ENCODE assay signal across 24 mouse cellular contexts in the genomic region with DNA sequence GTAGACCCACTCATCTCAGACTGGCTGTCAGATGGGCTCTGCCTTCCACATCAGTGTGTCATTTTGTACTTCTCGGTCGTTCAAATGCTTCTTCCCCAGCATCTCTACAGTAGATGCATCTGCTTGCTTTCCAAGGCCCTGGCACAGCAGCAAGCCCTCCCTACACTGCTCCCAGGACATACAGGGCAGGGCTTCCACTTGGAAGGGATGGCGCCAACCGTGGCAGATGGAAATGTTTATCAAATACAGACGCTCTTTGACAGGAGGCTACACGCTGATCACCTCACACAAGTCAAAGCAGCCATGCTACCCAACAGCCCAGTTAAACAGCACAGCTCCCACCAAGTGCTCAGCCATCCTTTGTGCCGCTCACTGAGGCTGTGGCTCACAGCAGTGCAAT. TPM values are rescaled to one million over a fixed set of nuclear protein-coding genes. Genes with fewer than 3 reads are reported as not detected.
A peak's percentile ranks its signal among the peaks of the same experiment; 100 is the strongest.
DNase-seq lines count a peak whose midpoint lies in the region; ATAC-seq and TF ChIP-seq lines count a peak whose summit lies in the region.
"Had no signal": no experiment of that assay in that cellular context is flagged by ENCODE, and none has a peak within 500 bp of the region (broad histone marks: within the 10 kb centered on the region; RNA-seq: fewer than 3 reads in every experiment).

No protein-coding gene starts in this region.

- H3K9ac ChIP-seq in forebrain, embryonic 13.5 days = no peak overlapping the region
- H3K9ac ChIP-seq in ES-Bruce4 (ENCODE audit: low read depth, poor library complexity, severe bottlenecking) = no peak overlapping the region
- H3K9ac ChIP-seq in liver, postnatal 0 days (replicated peaks) = no peak overlapping the region
- no peak overlapping the region for H3K9ac ChIP-seq in kidney, embryonic 15.5 days
- H3K9ac ChIP-seq: embryonic facial prominence, embryonic 12.5 days; heart, embryonic 13.5 days; hindbrain, embryonic 13.5 days; limb, embryonic 13.5 days; liver, embryonic 12.5 days; lung, embryonic 14.5 days; midbrain, embryonic 12.5 days; neural tube, embryonic 15.5 days had no signal

- 82% methylated on average over 7 of the region's 7 CpGs for WGBS in forebrain, embryonic 13.5 days
- WGBS in forebrain, embryonic 10.5 days = 91% methylated on average over 7 of the region's 7 CpGs
- WGBS in liver, postnatal 0 days (ENCODE audit: insufficient replicate concordance) = 88% methylated on average over 7 of the region's 7 CpGs
- 88% methylated on average over 7 of the region's 7 CpGs for WGBS in kidney, embryonic 15.5 days

- no peak for TF ChIP-seq POLR2A in ES-Bruce4 (IDR thresholded peaks at IDR 0.05; ENCODE audit: insufficient read depth, low read length)

- H3K4me2 ChIP-seq in forebrain, embryonic 13.5 days = no peak overlapping the region
- no peak overlapping the region for H3K4me2 ChIP-seq in liver, postnatal 0 days (ENCODE audit: low read depth, low read length)
- no peak overlapping the region for H3K4me2 ChIP-seq in kidney, embryonic 15.5 days
- H3K4me2 ChIP-seq: embryonic facial prominence, embryonic 12.5 days; heart, embryonic 13.5 days; hindbrain, embryonic 13.5 days; limb, embryonic 13.5 days; liver, embryonic 12.5 days; lung, embryonic 14.5 days; midbrain, embryonic 12.5 days; neural tube, embryonic 15.5 days had no signal

- no peak overlapping the region for H3K4me3 ChIP-seq in forebrain, embryonic 13.5 days
- H3K4me3 ChIP-seq in forebrain, embryonic 10.5 days = no peak overlapping the region
- no peak overlapping the region for H3K4me3 ChIP-seq in ES-Bruce4 (ENCODE audit: low read depth, low read length)
- H3K4me3 ChIP-seq in liver, postnatal 0 days (ENCODE audit: low read depth, low read length) = no peak overlapping the region
- no peak overlapping the region for H3K4me3 ChIP-seq in kidney, embryonic 15.5 days (replicated peaks)
- H3K4me3 ChIP-seq: embryonic facial prominence, embryonic 12.5 days; heart, adult 2 months; heart, embryonic 13.5 days; hindbrain, embryonic 13.5 days; limb, embryonic 13.5 days; liver, embryonic 12.5 days; midbrain, embryonic 12.5 days; neural tube, embryonic 15.5 days had no signal

- no peak for TF ChIP-seq CTCF in ES-Bruce4 (IDR thresholded peaks at IDR 0.05; ENCODE audit: low read depth, low read length)
- TF ChIP-seq CTCF in liver, postnatal 0 days (IDR thresholded peaks at IDR 0.05; ENCODE audit: low read depth) = no peak

- DNase-seq in forebrain, embryonic 10.5 days (ENCODE audit: extremely low spot score, low spot score) = no peak
- peak; percentile 78 to 85 for DNase-seq in cerebellum, adult 18-20 months
- peak; percentile 76 to 82 for DNase-seq in cerebellum, postnatal 14 days
- DNase-seq in liver, postnatal 0 days = no peak
- DNase-seq: gastrocnemius, postnatal 36 days; heart, adult 2 months; kidney, adult 2 months; kidney, postnatal 10 days; layer of hippocampus, postnatal 36 days; lung, embryonic 14.5 days; thymus, adult 2 months; thymus, postnatal 4 days had no signal

- H3K27ac ChIP-seq in forebrain, embryonic 13.5 days = no peak overlapping the region
- H3K27ac ChIP-seq in forebrain, embryonic 10.5 days = no peak overlapping the region
- H3K27ac ChIP-seq in ES-Bruce4 (ENCODE audit: insufficient read depth, low read length) = peak overlapping the region; percentile 7; the same call in 1 of the 2 replicates
- H3K27ac ChIP-seq in liver, postnatal 0 days (ENCODE audit: low read depth) = no peak overlapping the region
- no peak overlapping the region for H3K27ac ChIP-seq in kidney, embryonic 15.5 days
- H3K27ac ChIP-seq: embryonic facial prominence, embryonic 12.5 days; heart, adult 2 months; heart, embryonic 13.5 days; hindbrain, embryonic 13.5 days; limb, embryonic 13.5 days; liver, embryonic 12.5 days; midbrain, embryonic 12.5 days; neural tube, embryonic 15.5 days; stomach, postnatal 0 days had no signal

- H3K27me3 ChIP-seq in forebrain, embryonic 13.5 days = no peaks in the 10 kb centered on the region
- no peaks in the 10 kb centered on the region for H3K27me3 ChIP-seq in forebrain, embryonic 10.5 days (ENCODE audit: poor library complexity, severe bottlenecking)
- H3K27me3 ChIP-seq in ES-Bruce4 (ENCODE audit: control insufficient read depth, insufficient read depth, low read length, poor library complexity, severe bottlenecking) = no peaks in the 10 kb centered on the region
- H3K27me3 ChIP-seq in liver, postnatal 0 days (ENCODE audit: insufficient read depth, low read length) = no peaks in the 10 kb centered on the region
- H3K27me3 ChIP-seq in kidney, embryonic 15.5 days = no peaks in the 10 kb centered on the region
- H3K27me3 ChIP-seq: embryonic facial prominence, embryonic 12.5 days; heart, embryonic 13.5 days; hindbrain, embryonic 13.5 days; limb, embryonic 13.5 days; liver, embryonic 12.5 days; midbrain, embryonic 12.5 days; neural tube, embryonic 15.5 days had no signal

- no peak for TF ChIP-seq EP300 in ES-Bruce4 (IDR thresholded peaks at IDR 0.05; ENCODE audit: insufficient read depth, low read depth, low read length)
- TF ChIP-seq EP300 in liver, postnatal 0 days (IDR thresholded peaks at IDR 0.05; ENCODE audit: low read depth) = no peak

- ATAC-seq in forebrain, embryonic 13.5 days = peak; percentile 19; the same call in 1 of the 2 replicates
- ATAC-seq in liver, postnatal 0 days = no peak
- ATAC-seq in kidney, embryonic 15.5 days (replicated peaks; ENCODE audit: low FRiP score) = no peak
- ATAC-seq: inflammation-experienced regulatory T-cells, adult 6 months; liver, embryonic 12.5 days had no signal

- peaks cover 5% of the 10 kb centered on the region; the same call in 1 of the 2 replicates for H3K4me1 ChIP-seq in forebrain, embryonic 13.5 days
- no peaks in the 10 kb centered on the region for H3K4me1 ChIP-seq in forebrain, embryonic 10.5 days
- H3K4me1 ChIP-seq in ES-Bruce4 (ENCODE audit: control insufficient read depth, insufficient read depth, low read length) = peaks cover 10% of the 10 kb centered on the region
- no peaks in the 10 kb centered on the region for H3K4me1 ChIP-seq in liver, postnatal 0 days (ENCODE audit: insufficient read depth)
- 0 out of 2 replicates have a peak, but pooled peaks cover 3% of the 10 kb centered on the region for H3K4me1 ChIP-seq in kidney, embryonic 15.5 days
- H3K4me1 ChIP-seq: embryonic facial prominence, embryonic 12.5 days; limb, embryonic 13.5 days; liver, embryonic 12.5 days had no signal

- no peaks in the 10 kb centered on the region for H3K9me3 ChIP-seq in forebrain, embryonic 13.5 days (replicated peaks)
- no peaks in the 10 kb centered on the region for H3K9me3 ChIP-seq in forebrain, embryonic 10.5 days
- H3K9me3 ChIP-seq in ES-Bruce4 (replicated peaks; ENCODE audit: control insufficient read depth, insufficient read depth, low read length, poor library complexity, severe bottlenecking) = no peaks in the 10 kb centered on the region
- no peaks in the 10 kb centered on the region for H3K9me3 ChIP-seq in liver, postnatal 0 days (ENCODE audit: low read length)
- no peaks in the 10 kb centered on the region for H3K9me3 ChIP-seq in kidney, embryonic 15.5 days (replicated peaks)
- H3K9me3 ChIP-seq: embryonic facial prominence, embryonic 12.5 days; heart, embryonic 13.5 days; hindbrain, embryonic 13.5 days; limb, embryonic 13.5 days; liver, embryonic 12.5 days; midbrain, embryonic 12.5 days; neural tube, embryonic 15.5 days had no signal

- peaks cover 83% of the 10 kb centered on the region for H3K36me3 ChIP-seq in forebrain, embryonic 13.5 days (ENCODE audit: poor library complexity, severe bottlenecking)
- H3K36me3 ChIP-seq in forebrain, embryonic 10.5 days (replicated peaks) = peaks cover 93% of the 10 kb centered on the region
- peaks cover 55% of the 10 kb centered on the region for H3K36me3 ChIP-seq in ES-Bruce4 (ENCODE audit: control insufficient read depth, insufficient read depth, low read length, poor library complexity, severe bottlenecking)
- peaks cover 68% of the 10 kb centered on the region for H3K36me3 ChIP-seq in liver, postnatal 0 days (replicated peaks; ENCODE audit: insufficient read depth, low read length)
- peaks cover 89% of the 10 kb centered on the region for H3K36me3 ChIP-seq in kidney, embryonic 15.5 days

RNA-seq across cellular contexts. Expression of gene Brd1, which starts 9.7 kb away (rescaled TPM):
- polyA plus RNA-seq in forebrain, embryonic 13.5 days (2015; fragmentation: Nextera tagmentation; extraction: Ambion mirVana) = 30.5 TPM in 2 replicates
- polyA plus RNA-seq in forebrain, embryonic 10.5 days (2016; fragmentation: Nextera tagmentation; extraction: Ambion mirVana) = 21.7 and 22.7 TPM in 2 replicates
- polyA plus RNA-seq in ES-Bruce4 (2011; ENCODE audit: insufficient read depth, insufficient read length, low read depth, missing spikeins) = 85.9 and 86.2 TPM in 2 replicates
- 5.2 and 5.6 TPM in 2 replicates for polyA plus RNA-seq in liver, postnatal 0 days (2015; fragmentation: Nextera tagmentation; extraction: Ambion mirVana)
- 20.4 and 21.1 TPM in 2 replicates for polyA plus RNA-seq in kidney, embryonic 15.5 days (2015; fragmentation: Nextera tagmentation; extraction: Ambion mirVana)

RNA-seq across cellular contexts. Expression of gene Zbed4, which starts 27.1 kb away (rescaled TPM):
- polyA plus RNA-seq in forebrain, embryonic 13.5 days (2015; fragmentation: Nextera tagmentation; extraction: Ambion mirVana) = 29.1 and 31.6 TPM in 2 replicates
- polyA plus RNA-seq in forebrain, embryonic 10.5 days (2016; fragmentation: Nextera tagmentation; extraction: Ambion mirVana) = 39.6 and 40.3 TPM in 2 replicates
- polyA plus RNA-seq in ES-Bruce4 (2011; ENCODE audit: insufficient read depth, insufficient read length, low read depth, missing spikeins) = 36.9 and 44.5 TPM in 2 replicates
- polyA plus RNA-seq in liver, postnatal 0 days (2015; fragmentation: Nextera tagmentation; extraction: Ambion mirVana) = 3.6 and 3.7 TPM in 2 replicates
- polyA plus RNA-seq in kidney, embryonic 15.5 days (2015; fragmentation: Nextera tagmentation; extraction: Ambion mirVana) = 19.6 and 21.2 TPM in 2 replicates

Comparison
In these comparisons a context has a peak if more than half of its experiments do, and no peak if none do; other contexts are left out.
1. DNase-seq: peak in cerebellum, adult 18-20 months (2 of 2) and cerebellum, postnatal 14 days (2 of 2); none in forebrain, embryonic 10.5 days (single experiment) and liver, postnatal 0 days (single experiment).